Mouse (Mus musculus) stomach, postnatal 0 days (tissue): ENCODE data around the gene Synm.

ENCODE experiments used
- CTCF ChIP-seq: IDR thresholded peaks from 2 replicates; pipeline ENCODE4 v1.5.1; 2016; ENCODE audit warnings: antibody characterized with exemption, low read depth, mild to moderate bottlenecking, moderate library complexity
- EP300 ChIP-seq: optimal IDR thresholded peaks from 2 replicates; pipeline ENCODE3; 2016; ENCODE audit warnings: antibody characterized with exemption

- TF ChIP-seq CTCF (no peak), EP300 (no peak)
Measured at GRCm38 (mm10) chr7:67695906-67696305, 63.6 kb downstream of the Synm start.
